13 mouse cellular contexts compared by ENCODE assay signal in the genomic region with DNA sequence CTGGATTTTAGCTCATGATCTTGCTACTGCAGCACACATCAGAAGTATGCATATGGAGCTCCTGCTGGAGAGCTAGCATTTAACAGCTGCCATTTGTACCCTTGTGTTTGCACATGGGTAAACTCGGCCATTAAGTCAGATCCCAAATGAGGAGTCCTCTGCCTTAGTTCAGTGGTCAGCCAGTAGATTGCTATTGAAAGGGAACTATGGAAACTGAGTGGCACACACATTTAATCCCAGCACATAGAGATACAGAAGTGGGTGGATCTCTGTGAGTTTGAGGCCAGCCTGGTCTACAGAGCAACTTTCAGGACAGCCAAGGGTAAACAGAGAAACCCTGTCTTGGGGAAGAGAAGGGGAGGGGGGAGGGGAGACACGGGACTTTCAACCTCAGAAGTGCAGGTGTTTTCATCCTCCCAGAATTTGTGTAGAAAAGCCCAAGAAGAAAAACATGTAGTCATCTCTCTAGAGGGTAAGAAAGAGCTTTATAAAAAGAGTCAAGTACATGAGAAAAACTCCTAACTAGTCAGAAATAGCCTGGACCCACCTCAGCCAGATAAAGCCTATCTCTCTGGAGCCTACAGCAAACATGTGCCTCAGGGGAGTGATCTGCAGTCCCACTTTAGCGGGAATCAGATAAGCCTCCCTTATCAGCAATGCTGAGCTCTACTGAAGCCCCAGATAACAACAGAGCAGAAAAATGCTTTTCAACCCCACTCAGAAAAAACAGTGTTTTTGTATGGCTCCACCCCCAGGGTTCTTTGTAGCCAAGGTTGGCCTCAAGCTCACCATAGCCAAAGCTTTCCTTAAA. TPM values are rescaled to one million over a fixed set of nuclear protein-coding genes. Genes with fewer than 3 reads are reported as not detected.
DNase-seq lines count a peak whose midpoint lies in the region; ATAC-seq and TF ChIP-seq lines count a peak whose summit lies in the region.
"Had no signal": no experiment of that assay in that cellular context is flagged by ENCODE, and none has a peak within 500 bp of the region (broad histone marks: within the 10 kb centered on the region; RNA-seq: fewer than 3 reads in every experiment).

No protein-coding gene starts in this region.

- H3K36me3 ChIP-seq in kidney, embryonic 15.5 days = peaks cover 48% of the 10 kb centered on the region
- peaks cover 66% of the 10 kb centered on the region for H3K36me3 ChIP-seq in G1E (replicated peaks)
- peaks cover 13% of the 10 kb centered on the region for H3K36me3 ChIP-seq in small intestine, adult 2 months (ENCODE audit: control insufficient read depth, insufficient read depth, low read length)
- H3K36me3 ChIP-seq in midbrain, embryonic 16.5 days (ENCODE audit: control insufficient read depth, insufficient read depth, low read length) = peaks cover 22% of the 10 kb centered on the region

- no peak overlapping the region for H3K9ac ChIP-seq in kidney, embryonic 15.5 days
- no peak overlapping the region for H3K9ac ChIP-seq in midbrain, embryonic 16.5 days (ENCODE audit: low read depth, low read length)

- WGBS in kidney, embryonic 15.5 days = 57% methylated on average over 3 of the region's 3 CpGs
- WGBS in small intestine, adult 2 months = 31% methylated on average over 3 of the region's 3 CpGs
- 72% methylated on average over 3 of the region's 3 CpGs for WGBS in midbrain, embryonic 16.5 days

- no peak for ATAC-seq in kidney, embryonic 15.5 days (replicated peaks; ENCODE audit: low FRiP score)
- peak; percentile 94 for ATAC-seq in G1E (ENCODE audit: extremely low read depth, insufficient number of reproducible peaks, low FRiP score, poor library complexity, severe bottlenecking)
- ATAC-seq in midbrain, embryonic 16.5 days = no peak

- peak overlapping the region; percentile 38; the same call in 1 of the 2 replicates for H3K27ac ChIP-seq in kidney, embryonic 15.5 days
- peak overlapping the region; percentile 59 for H3K27ac ChIP-seq in small intestine, adult 2 months (ENCODE audit: insufficient read depth, low read depth, low read length)
- H3K27ac ChIP-seq in midbrain, embryonic 16.5 days (ENCODE audit: low read length) = no peak overlapping the region
- H3K27ac ChIP-seq: heart, embryonic 13.5 days; left cerebral cortex, adult 2 months had no signal

- no peaks in the 10 kb centered on the region for H3K27me3 ChIP-seq in kidney, embryonic 15.5 days
- no peaks in the 10 kb centered on the region for H3K27me3 ChIP-seq in G1E (ENCODE audit: insufficient read depth, low read length)
- no peaks in the 10 kb centered on the region for H3K27me3 ChIP-seq in small intestine, adult 2 months (ENCODE audit: control insufficient read depth, insufficient read depth, low read length)
- H3K27me3 ChIP-seq in midbrain, embryonic 16.5 days (ENCODE audit: control insufficient read depth, insufficient read depth, low read depth, low read length) = no peaks in the 10 kb centered on the region
- H3K27me3 ChIP-seq: heart, embryonic 13.5 days had no signal

- H3K4me3 ChIP-seq in kidney, embryonic 15.5 days (replicated peaks) = no peak overlapping the region
- peak overlapping the region; percentile 63; the same call in 1 of the 2 replicates for H3K4me3 ChIP-seq in G1E (ENCODE audit: low read depth, low read length)
- no peak overlapping the region for H3K4me3 ChIP-seq in small intestine, adult 2 months (ENCODE audit: low read depth, low read length)
- no peak overlapping the region for H3K4me3 ChIP-seq in midbrain, embryonic 16.5 days (ENCODE audit: low read depth, low read length)
- H3K4me3 ChIP-seq: heart, embryonic 13.5 days; left cerebral cortex, adult 2 months had no signal

- H3K4me1 ChIP-seq in kidney, embryonic 15.5 days = peaks cover 6% of the 10 kb centered on the region
- H3K4me1 ChIP-seq in G1E (ENCODE audit: insufficient read depth, low read depth, low read length) = peaks cover 81% of the 10 kb centered on the region
- peaks cover 13% of the 10 kb centered on the region for H3K4me1 ChIP-seq in small intestine, adult 2 months (ENCODE audit: control insufficient read depth, insufficient read depth, insufficient read length, low read length)
- H3K4me1 ChIP-seq in midbrain, embryonic 16.5 days (ENCODE audit: control insufficient read depth, insufficient read depth, low read length) = no peaks in the 10 kb centered on the region

- DNase-seq in kidney, adult 8-10 months = no peak
- DNase-seq in G1E (ENCODE audit: low spot score) (peak; percentile 73), liver (peak; percentile 62)
- DNase-seq in urinary bladder, postnatal 4 days (ENCODE audit: low spot score in 2 of 2) = no peak
- DNase-seq in layer of hippocampus, adult 9-10 months (ENCODE audit: low spot score) = no peak
- DNase-seq: cerebellum, postnatal 25 days; kidney, adult 9 months; right cerebral cortex, adult 18-20 months had no signal

- H3K4me2 ChIP-seq in kidney, embryonic 15.5 days = no peak overlapping the region
- no peak overlapping the region for H3K4me2 ChIP-seq in midbrain, embryonic 16.5 days (ENCODE audit: low read length)
- H3K4me2 ChIP-seq: heart, embryonic 13.5 days had no signal

- no peak for TF ChIP-seq CTCF in G1E (IDR thresholded peaks at IDR 0.05; ENCODE audit: low read depth, low read length)
- TF ChIP-seq CTCF in small intestine, adult 2 months (IDR thresholded peaks at IDR 0.05; ENCODE audit: extremely low read depth, insufficient read length, insufficient replicate concordance, low read depth, low read length) = no peak

- TF ChIP-seq POLR2A in small intestine, adult 2 months (IDR thresholded peaks at IDR 0.05; ENCODE audit: low read depth, low read length) = no peak

- no peaks in the 10 kb centered on the region for H3K9me3 ChIP-seq in kidney, embryonic 15.5 days (replicated peaks)
- H3K9me3 ChIP-seq in G1E (replicated peaks) = no peaks in the 10 kb centered on the region
- H3K9me3 ChIP-seq in midbrain, embryonic 16.5 days (replicated peaks; ENCODE audit: control insufficient read depth, low read length, poor library complexity, severe bottlenecking) = no peaks in the 10 kb centered on the region
- H3K9me3 ChIP-seq: heart, embryonic 13.5 days had no signal

RNA-seq across cellular contexts. Expression of a gene that starts 18.7 kb away (rescaled TPM):
- 6.4 and 7.0 TPM in 2 replicates for polyA plus RNA-seq in kidney, embryonic 15.5 days (2015; fragmentation: Nextera tagmentation; extraction: Ambion mirVana)
- total RNA-seq in G1E (2014; fragmentation: Nextera tagmentation) (26.5 and 33.7 TPM in 2 replicates), G1E (2017) (29.5 and 30.0 TPM in 2 replicates)
- 11.2 and 12.8 TPM in 2 replicates for polyA plus RNA-seq in G1E (2012)
- polyA plus RNA-seq in small intestine, adult 2 months (2012; rRNA removed) = 10.5 and 20.4 TPM in 2 replicates
- 5.2 and 6.4 TPM in 2 replicates for polyA plus RNA-seq in midbrain, embryonic 16.5 days (2015; fragmentation: Nextera tagmentation; extraction: Ambion mirVana)

RNA-seq across cellular contexts. Expression of a gene that starts 18.8 kb away (rescaled TPM):
- polyA plus RNA-seq in kidney, embryonic 15.5 days (2015; fragmentation: Nextera tagmentation; extraction: Ambion mirVana) = 15.4 and 16.0 TPM in 2 replicates
- 106 and 108 TPM in 2 replicates for total RNA-seq in G1E (2014; fragmentation: Nextera tagmentation)
- total RNA-seq in G1E (2017) = 11.0 and 12.5 TPM in 2 replicates
- polyA plus RNA-seq in G1E (2012) = 27.5 and 35.9 TPM in 2 replicates
- 8.4 and 13.6 TPM in 2 replicates for polyA plus RNA-seq in small intestine, adult 2 months (2012; rRNA removed)
- 5.2 and 5.4 TPM in 2 replicates for polyA plus RNA-seq in midbrain, embryonic 16.5 days (2015; fragmentation: Nextera tagmentation; extraction: Ambion mirVana)

RNA-seq across cellular contexts. Expression of a gene that starts 31.1 kb away (rescaled TPM):
- polyA plus RNA-seq in kidney, embryonic 15.5 days (2015; fragmentation: Nextera tagmentation; extraction: Ambion mirVana) = 8.1 and 9.0 TPM in 2 replicates
- total RNA-seq in G1E (2014; fragmentation: Nextera tagmentation) = 12.0 and 12.9 TPM in 2 replicates
- total RNA-seq in G1E (2017) = 25.2 and 26.1 TPM in 2 replicates
- 3.0 and 3.7 TPM in 2 replicates for polyA plus RNA-seq in G1E (2012)
- polyA plus RNA-seq in small intestine, adult 2 months (2012; rRNA removed) = 2.8 and 4.9 TPM in 2 replicates
- polyA plus RNA-seq in midbrain, embryonic 16.5 days (2015; fragmentation: Nextera tagmentation; extraction: Ambion mirVana) = 25.8 and 26.9 TPM in 2 replicates

RNA-seq across cellular contexts. Expression of a gene that starts 34.8 kb away (rescaled TPM):
- polyA plus RNA-seq in kidney, embryonic 15.5 days (2015; fragmentation: Nextera tagmentation; extraction: Ambion mirVana) = 10.3 and 12.2 TPM in 2 replicates
- total RNA-seq in G1E (2014; fragmentation: Nextera tagmentation) (1.1 TPM in 1 of 2 replicates, not detected in the other), G1E (2017) (0.23 and 0.27 TPM in 2 replicates)
- polyA plus RNA-seq in G1E (2012) = 0.27 and 0.32 TPM in 2 replicates
- polyA plus RNA-seq in small intestine, adult 2 months (2012; rRNA removed) = 1.7 and 2.4 TPM in 2 replicates
- 50.3 and 57.1 TPM in 2 replicates for polyA plus RNA-seq in midbrain, embryonic 16.5 days (2015; fragmentation: Nextera tagmentation; extraction: Ambion mirVana)

Comparison
In these comparisons a context has a peak if more than half of its experiments do, and no peak if none do; other contexts are left out.
1. DNase-seq: peak in G1E (single experiment) and liver (single experiment); none in kidney, adult 8-10 months (0 of 2), urinary bladder, postnatal 4 days (0 of 2) and layer of hippocampus, adult 9-10 months (single experiment).